Mouse (Mus musculus) cortical plate, adult 2 months (tissue): Measurements from ENCODE around the gene Rpa3. TPM values are rescaled to one million over a fixed set of nuclear protein-coding genes. Genes with fewer than 3 reads are reported as not detected.

Experiments used
- H3K27ac ChIP-seq: fragments of 200-500 bp; 2 replicates; pipeline ENCODE4 v1.5.1; 2012; ENCODE audit warnings: low read length, control low read depth, inconsistent platforms; ENCODE audit not compliant: insufficient read depth
- H3K4me1 ChIP-seq: fragments of 200-500 bp; 2 replicates; pipeline ENCODE4 v1.6.1; 2011; ENCODE audit warnings: low read length; ENCODE audit not compliant: control insufficient read depth, insufficient read depth
- H3K4me3 ChIP-seq: fragments of 200-500 bp; 2 replicates; pipeline ENCODE4 v1.5.1; 2011; ENCODE audit warnings: mild to moderate bottlenecking, low read length, control low read depth; ENCODE audit not compliant: insufficient read depth
- CTCF ChIP-seq: fragments of 200-500 bp; IDR thresholded peaks from 2 replicates; pipeline ENCODE4 v1.5.1; 2011; ENCODE audit warnings: mild to moderate bottlenecking, control low read depth, low read length; ENCODE audit not compliant: insufficient read depth; ENCODE audit errors: extremely low read depth
- POLR2A ChIP-seq: fragments of 200-500 bp; IDR thresholded peaks from 2 replicates; pipeline ENCODE4 v1.6.1; 2011; ENCODE audit warnings: mild to moderate bottlenecking, low read length, control low read depth; ENCODE audit not compliant: insufficient read depth; ENCODE audit errors: extremely low read depth
- polyA plus RNA-seq: library from polyadenylated mRNA; depleted of rRNA; stranded (reverse); fragments of >200 nt; gene quantifications from 2 replicates; pipeline ENCODE4 v1.2.3, GENCODE M21; 2012; rRNA removed

Gene Rpa3
- polyA plus RNA-seq: 18.7 and 19.6 TPM in 2 replicates

- peak within 1 kb of the TSS; percentile 82 for H3K4me3 ChIP-seq
- peak within 1 kb of the TSS; percentile 95 for H3K27ac ChIP-seq
- TF ChIP-seq POLR2A: peak; percentile 87
- no peak for TF ChIP-seq CTCF
- H3K4me1 ChIP-seq: peaks cover 3% of the 10 kb centered on the region; the same call in 1 of the 2 replicates
These were observed at the start of gene Rpa3, which contains the start of the genes Umad1 and Gm45062 for GRCm38 (mm10) chr6:8259004-8259666. TSS of gene Rpa3 (minus strand) at chr6:8259173. TSS of gene Umad1 (plus strand) at chr6:8259288. TSS of gene Gm45062 (plus strand) at chr6:8259450.

DNA sequence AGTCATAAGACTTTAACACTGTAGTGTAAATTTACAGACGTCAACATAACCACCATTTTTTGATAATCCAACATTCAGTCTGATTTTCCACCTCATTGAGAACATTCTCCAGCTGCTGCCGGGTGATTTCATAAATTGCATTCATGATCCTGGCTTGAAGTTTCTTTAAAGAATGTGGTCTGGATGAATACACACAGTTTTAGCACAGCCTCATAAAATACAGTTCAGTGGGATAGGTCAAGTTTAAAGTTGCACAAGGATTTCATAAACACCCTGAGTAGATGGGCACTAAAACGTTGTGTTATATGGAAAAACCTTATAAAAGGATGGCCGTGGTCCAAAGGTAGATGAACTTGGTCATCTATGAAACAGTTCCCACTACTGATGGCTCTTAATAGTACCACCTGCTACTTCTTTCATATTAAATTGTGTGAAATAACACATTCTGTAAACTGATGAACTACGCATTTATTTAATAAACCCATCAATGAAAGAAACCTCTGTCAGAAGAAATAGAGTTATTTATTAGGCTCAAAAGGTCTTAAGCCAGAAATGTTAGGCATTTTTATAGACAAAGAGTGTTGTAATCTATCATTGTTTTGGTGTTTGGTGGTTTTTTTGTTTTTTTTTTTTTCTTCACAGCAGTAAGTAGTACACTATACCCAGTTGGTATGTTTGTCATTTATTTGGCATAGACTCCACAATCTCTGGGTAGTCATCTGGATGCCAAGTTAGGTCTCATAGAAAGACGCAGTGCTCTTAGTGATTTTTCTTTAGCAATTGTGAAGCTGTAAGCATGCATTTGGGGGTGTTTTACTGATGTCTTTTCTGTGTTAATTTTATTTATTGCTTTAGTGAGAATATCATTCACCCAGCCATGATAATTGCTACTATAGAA, 49.2 kb upstream of the Rpa3 start:
- Histone ChIP-seq H3K4me3 (no peak overlapping the region), H3K27ac (no peak overlapping the region), H3K4me1 (peaks cover 1% of the 10 kb centered on the region; the same call in 1 of the 2 replicates)
- TF ChIP-seq CTCF (no peak), POLR2A (no peak)

DNA sequence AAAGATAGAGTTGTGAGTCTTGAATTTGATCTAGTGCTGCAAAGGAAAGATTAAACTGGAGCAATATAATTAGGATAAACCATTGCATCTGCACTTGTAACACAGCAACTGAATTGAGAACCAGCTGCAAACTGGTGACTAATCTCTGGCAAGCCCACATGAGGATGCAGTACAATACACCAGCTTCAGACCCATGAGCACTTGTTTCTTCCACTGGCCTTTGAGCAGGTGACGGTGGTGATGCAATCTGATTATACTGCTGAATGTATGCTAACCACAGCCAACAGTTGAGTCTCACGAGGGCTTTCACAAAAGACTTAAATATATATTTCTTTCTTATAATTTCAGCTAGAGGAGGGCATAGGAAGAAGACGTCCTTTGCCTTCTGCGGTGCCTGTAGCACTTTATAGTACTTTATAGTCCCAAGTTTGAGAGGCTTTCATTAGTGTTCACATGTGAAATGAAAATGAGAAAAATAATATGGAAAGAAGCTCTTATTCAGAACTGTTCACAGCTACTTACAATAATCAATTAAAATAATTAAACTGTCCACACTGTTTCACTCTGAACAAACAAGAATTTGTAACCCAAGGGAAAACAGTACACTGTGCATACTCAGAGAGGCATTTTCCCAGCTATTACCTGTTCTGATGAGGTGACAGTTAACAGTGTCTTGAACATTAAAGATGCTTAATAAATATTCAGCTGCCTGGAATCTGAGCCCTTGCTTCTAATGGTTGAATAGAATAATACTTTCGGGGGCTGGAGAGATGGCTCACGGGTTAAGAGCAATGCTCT, 40.3 kb upstream of the Rpa3 start:
- no peak overlapping the region for H3K27ac ChIP-seq
- TF ChIP-seq CTCF (no peak), POLR2A (no peak)
- H3K4me1 ChIP-seq: no peaks in the 10 kb centered on the region
- no peak overlapping the region for H3K4me3 ChIP-seq

- H3K4me1 ChIP-seq: no peaks in the 10 kb centered on the region
- H3K27ac ChIP-seq: no peak overlapping the region
- TF ChIP-seq POLR2A: no peak
- TF ChIP-seq CTCF: no peak
These were observed 35.2 kb upstream of the Rpa3 start for GRCm38 (mm10) chr6:8294048-8294784.

GRCm38 (mm10) chr6:8288755-8289580, 30.0 kb upstream of the Rpa3 start:
- Histone ChIP-seq H3K4me1 (peaks cover 2% of the 10 kb centered on the region; the same call in 1 of the 2 replicates), H3K4me3 (no peak overlapping the region), H3K27ac (peak overlapping the region; percentile 42; the same call in 1 of the 2 replicates)
- TF ChIP-seq CTCF (no peak), POLR2A (no peak)

More at GRCm38 (mm10) chr6:8294048-8294784, 35.2 kb upstream of the Rpa3 start:
- no peak overlapping the region for H3K4me3 ChIP-seq

DNA sequence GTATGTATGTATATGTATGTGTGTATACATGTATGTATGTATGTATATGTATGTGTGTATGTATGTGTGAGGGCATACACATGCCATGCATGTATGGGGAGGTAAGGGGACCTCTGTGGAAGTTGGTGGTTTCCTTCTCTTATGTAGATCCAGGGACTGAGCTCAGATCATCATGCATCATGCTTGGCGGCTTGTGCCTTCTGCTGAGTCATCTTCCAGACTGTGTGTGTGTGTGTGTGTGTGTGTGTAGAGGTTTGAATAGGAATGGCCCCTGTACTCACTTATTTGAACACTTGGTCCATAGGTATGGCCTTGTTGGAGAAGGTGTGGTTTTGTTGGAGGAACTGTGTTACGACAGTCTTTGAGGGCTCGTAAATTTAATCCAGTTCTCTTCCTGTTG, 27.2 kb upstream of the Rpa3 start:
- Histone ChIP-seq H3K27ac (no peak overlapping the region), H3K4me1 (peaks cover 2% of the 10 kb centered on the region; the same call in 1 of the 2 replicates), H3K4me3 (no peak overlapping the region)
- TF ChIP-seq POLR2A (no peak), CTCF (no peak)

- H3K27ac ChIP-seq: no peak overlapping the region
- TF ChIP-seq CTCF: no peak
- no peak for TF ChIP-seq POLR2A
- H3K4me1 ChIP-seq: peaks cover 2% of the 10 kb centered on the region; the same call in 1 of the 2 replicates
- H3K4me3 ChIP-seq: no peak overlapping the region
These were observed 26.5 kb upstream of the Rpa3 start for GRCm38 (mm10) chr6:8285401-8285960.
